Mouse (Mus musculus): ENCODE results near the gene Fbxw9. TPM values are rescaled to one million over a fixed set of nuclear protein-coding genes. Genes with fewer than 3 reads are reported as not detected.

Gene Fbxw9
- polyA plus RNA-seq, 1 experiment from 2014 or later: 22.1 TPM

DNA sequence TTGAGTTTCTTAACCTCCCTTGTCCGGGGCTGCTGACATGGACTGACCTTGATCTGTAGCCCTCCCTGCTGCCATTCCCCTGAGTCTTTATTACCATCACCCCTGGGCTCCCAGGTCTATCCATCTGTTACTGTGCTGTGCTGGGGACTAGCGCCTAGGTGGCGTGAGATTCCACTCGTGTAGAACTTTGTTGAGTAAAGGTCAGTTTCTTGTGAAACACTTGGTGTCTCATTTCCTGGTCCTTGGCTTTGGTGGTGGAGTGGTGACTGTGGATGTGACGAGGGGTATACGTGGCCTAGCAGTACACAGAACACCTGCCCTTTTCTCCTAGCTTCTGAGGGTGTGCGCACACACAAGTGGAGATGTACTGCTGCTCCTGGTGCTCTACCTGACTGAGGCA, 2.5 kb upstream of the Fbxw9 start:
- no peak overlapping the region for H3K9ac ChIP-seq (ENCODE audit: low read depth, low read length)
- H3K4me3 ChIP-seq (ENCODE audit: low read depth, low read length): no peak overlapping the region
- 0 out of 2 replicates have a peak, but pooled peaks cover 6% of the 10 kb centered on the region for H3K4me1 ChIP-seq (replicated peaks; ENCODE audit: control insufficient read depth, insufficient read depth, low read length)
- no peaks in the 10 kb centered on the region for H3K27me3 ChIP-seq (replicated peaks; ENCODE audit: control insufficient read depth, insufficient read depth, low read length)
- H3K9me3 ChIP-seq (ENCODE audit: control insufficient read depth): no peaks in the 10 kb centered on the region
- TF ChIP-seq CTCF (IDR thresholded peaks at IDR 0.05; ENCODE audit: low read depth): 0 out of 2 replicates have a peak, but pooled peaks have one; percentile 19
- H3K36me3 ChIP-seq (ENCODE audit: control insufficient read depth, insufficient read depth): peaks cover 33% of the 10 kb centered on the region
- ATAC-seq: no peak
- WGBS: 59% methylated on average over 7 of the region's 7 CpGs
- H3K4me2 ChIP-seq (replicated peaks; ENCODE audit: low read depth): no peak overlapping the region
- H3K27ac ChIP-seq (ENCODE audit: low read depth, low read length): no peak overlapping the region

GRCm38 (mm10) chr8:85062603-85063002, 2.7 kb downstream of the Fbxw9 start:
- Histone ChIP-seq H3K4me2 (replicated peaks; ENCODE audit: low read depth) (no peak overlapping the region), H3K4me3 (ENCODE audit: low read depth, low read length) (no peak overlapping the region), H3K9ac (ENCODE audit: low read depth, low read length) (no peak overlapping the region), H3K4me1 (replicated peaks; ENCODE audit: control insufficient read depth, insufficient read depth, low read length) (0 out of 2 replicates have a peak, but pooled peaks cover 10% of the 10 kb centered on the region), H3K27me3 (replicated peaks; ENCODE audit: control insufficient read depth, insufficient read depth, low read length) (no peaks in the 10 kb centered on the region), H3K27ac (ENCODE audit: low read depth, low read length) (no peak overlapping the region), H3K36me3 (ENCODE audit: control insufficient read depth, insufficient read depth) (peaks cover 19% of the 10 kb centered on the region; the same call in 1 of the 2 replicates), H3K9me3 (ENCODE audit: control insufficient read depth) (no peaks in the 10 kb centered on the region)
- no peak for ATAC-seq
- 96% methylated on average over 4 of the region's 4 CpGs for WGBS
- no peak for TF ChIP-seq CTCF (IDR thresholded peaks at IDR 0.05; ENCODE audit: low read depth)

GRCm38 (mm10) chr8:85065213-85065612, 5.4 kb downstream of the Fbxw9 start:
- H3K9me3 ChIP-seq (ENCODE audit: control insufficient read depth): no peaks in the 10 kb centered on the region
- peak; percentile 50 for ATAC-seq
- H3K4me3 ChIP-seq (ENCODE audit: low read depth, low read length): no peak overlapping the region
- 19% methylated on average over 2 of the region's 2 CpGs for WGBS
- H3K27ac ChIP-seq (ENCODE audit: low read depth, low read length): peak overlapping the region; percentile 78
- H3K9ac ChIP-seq (ENCODE audit: low read depth, low read length): no peak overlapping the region
- no peak for TF ChIP-seq CTCF (IDR thresholded peaks at IDR 0.05; ENCODE audit: low read depth)
- no peaks in the 10 kb centered on the region for H3K27me3 ChIP-seq (replicated peaks; ENCODE audit: control insufficient read depth, insufficient read depth, low read length)
- H3K4me1 ChIP-seq (replicated peaks; ENCODE audit: control insufficient read depth, insufficient read depth, low read length): 0 out of 2 replicates have a peak, but pooled peaks cover 10% of the 10 kb centered on the region
- 0 out of 2 replicates have a peak overlapping the region, but pooled peaks have one; percentile 9 for H3K4me2 ChIP-seq (replicated peaks; ENCODE audit: low read depth)
- peaks cover 23% of the 10 kb centered on the region; the same call in 1 of the 2 replicates for H3K36me3 ChIP-seq (ENCODE audit: control insufficient read depth, insufficient read depth)

GRCm38 (mm10) chr8:85067155-85067554, 7.3 kb downstream of the Fbxw9 start:
- Histone ChIP-seq H3K4me2 (replicated peaks; ENCODE audit: low read depth) (no peak overlapping the region), H3K9me3 (ENCODE audit: control insufficient read depth) (no peaks in the 10 kb centered on the region), H3K4me3 (ENCODE audit: low read depth, low read length) (no peak overlapping the region), H3K27me3 (replicated peaks; ENCODE audit: control insufficient read depth, insufficient read depth, low read length) (no peaks in the 10 kb centered on the region), H3K4me1 (replicated peaks; ENCODE audit: control insufficient read depth, insufficient read depth, low read length) (0 out of 2 replicates have a peak, but pooled peaks cover 6% of the 10 kb centered on the region), H3K27ac (ENCODE audit: low read depth, low read length) (no peak overlapping the region), H3K36me3 (ENCODE audit: control insufficient read depth, insufficient read depth) (peaks cover 23% of the 10 kb centered on the region; the same call in 1 of the 2 replicates), H3K9ac (ENCODE audit: low read depth, low read length) (no peak overlapping the region)
- ATAC-seq: no peak
- no peak for TF ChIP-seq CTCF (IDR thresholded peaks at IDR 0.05; ENCODE audit: low read depth)
- WGBS: 85% methylated on average over 2 of the region's 2 CpGs

GRCm38 (mm10) chr8:85067982-85068381, 8.1 kb downstream of the Fbxw9 start, which contains the start of gene Gm5741:
Gene Gm5741, minus strand, starts transcription at chr8:85067982.
- TF ChIP-seq CTCF (IDR thresholded peaks at IDR 0.05; ENCODE audit: low read depth): no peak
- no peak for ATAC-seq
- Histone ChIP-seq H3K4me2 (replicated peaks; ENCODE audit: low read depth) (no peak within 1 kb of the TSS), H3K9ac (ENCODE audit: low read depth, low read length) (no peak within 1 kb of the TSS), H3K9me3 (ENCODE audit: control insufficient read depth) (no peaks in the 10 kb centered on the region), H3K27me3 (replicated peaks; ENCODE audit: control insufficient read depth, insufficient read depth, low read length) (no peaks in the 10 kb centered on the region), H3K36me3 (ENCODE audit: control insufficient read depth, insufficient read depth) (peaks cover 23% of the 10 kb centered on the region; the same call in 1 of the 2 replicates), H3K4me3 (ENCODE audit: low read depth, low read length) (no peak within 1 kb of the TSS), H3K27ac (ENCODE audit: low read depth, low read length) (no peak within 1 kb of the TSS), H3K4me1 (replicated peaks; ENCODE audit: control insufficient read depth, insufficient read depth, low read length) (0 out of 2 replicates have a peak, but pooled peaks cover 6% of the 10 kb centered on the region)

GRCm38 (mm10) chr8:85071041-85071440, 11.2 kb downstream of the Fbxw9 start:
- Histone ChIP-seq H3K9me3 (ENCODE audit: control insufficient read depth) (no peaks in the 10 kb centered on the region), H3K4me3 (ENCODE audit: low read depth, low read length) (peak overlapping the region; percentile 76), H3K36me3 (ENCODE audit: control insufficient read depth, insufficient read depth) (peaks cover 44% of the 10 kb centered on the region), H3K4me1 (replicated peaks; ENCODE audit: control insufficient read depth, insufficient read depth, low read length) (0 out of 2 replicates have a peak, but pooled peaks cover 2% of the 10 kb centered on the region), H3K4me2 (replicated peaks; ENCODE audit: low read depth) (peak overlapping the region; percentile 73), H3K27ac (ENCODE audit: low read depth, low read length) (peak overlapping the region; percentile 95; the same call in 1 of the 2 replicates), H3K9ac (ENCODE audit: low read depth, low read length) (peak overlapping the region; percentile 84; the same call in 1 of the 2 replicates), H3K27me3 (replicated peaks; ENCODE audit: control insufficient read depth, insufficient read depth, low read length) (no peaks in the 10 kb centered on the region)
- WGBS: 63% methylated on average over 5 of the region's 5 CpGs
- no peak for ATAC-seq
- 0 out of 2 replicates have a peak, but pooled peaks have one; percentile 29 for TF ChIP-seq CTCF (IDR thresholded peaks at IDR 0.05; ENCODE audit: low read depth)

All from intestine, postnatal 0 days (tissue).